Mouse (Mus musculus): ENCODE results near the gene Tulp4. TPM values are rescaled to one million over a fixed set of nuclear protein-coding genes. Genes with fewer than 3 reads are reported as not detected.
"Not testable (repeated sequence)": the region's sequence is repeated elsewhere in the genome, so short reads cannot be mapped to it uniquely, and the experiment has no call there.

Tulp4 gene
- polyA plus RNA-seq, 1 experiment from 2014 or later, result 97.4 TPM

GRCm38 (mm10) chr17:6269876-6270831 is 163.9 kb downstream of the Tulp4 start:
- H3K4me1 ChIP-seq (ENCODE audit: control insufficient read depth, insufficient read depth, low read length); H3K27ac ChIP-seq (ENCODE audit: low read depth, low read length); H3K9me3 ChIP-seq (ENCODE audit: control insufficient read depth, low read length); H3K27me3 ChIP-seq (ENCODE audit: control insufficient read depth, insufficient read depth, low read length); H3K36me3 ChIP-seq (ENCODE audit: control insufficient read depth, insufficient read depth, low read length): not testable (repeated sequence)
- DNase-seq (ENCODE audit: low spot score, missing footprints), result peak; percentile 92
- peak overlapping the region; percentile 52 for H3K4me2 ChIP-seq
- 2% methylated on average over 51 of the region's 84 CpGs for WGBS
- H3K9ac ChIP-seq (ENCODE audit: low read length), result peak overlapping the region; percentile 56
- peak overlapping the region; percentile 48 for H3K4me3 ChIP-seq (ENCODE audit: low read depth, low read length)
- peak; percentile 89 for ATAC-seq (ENCODE audit: low FRiP score)

DNA sequence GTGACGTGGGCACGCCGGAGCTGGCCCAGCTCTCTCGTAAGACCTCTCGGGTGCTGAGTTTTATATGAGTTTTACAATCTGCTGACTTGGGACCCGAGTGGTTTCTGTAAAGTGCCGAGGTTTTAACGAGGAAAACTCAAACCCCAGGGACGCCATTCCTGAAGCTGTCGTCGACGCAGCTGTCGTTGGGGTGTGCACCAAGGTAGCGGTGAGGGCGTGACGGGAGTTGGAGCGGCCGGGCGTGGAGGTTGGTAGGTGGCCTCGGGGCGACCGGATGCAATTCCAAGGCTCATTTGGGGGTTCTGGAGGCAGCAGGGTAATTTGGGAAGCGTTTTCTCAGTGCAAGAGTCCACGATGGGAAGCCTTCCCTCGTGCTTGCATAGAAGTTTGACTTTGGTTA is 164.6 kb downstream of the Tulp4 start:
- not testable (repeated sequence) for H3K27ac ChIP-seq (ENCODE audit: low read depth, low read length); ATAC-seq (ENCODE audit: low FRiP score); H3K36me3 ChIP-seq (ENCODE audit: control insufficient read depth, insufficient read depth, low read length); H3K27me3 ChIP-seq (ENCODE audit: control insufficient read depth, insufficient read depth, low read length); H3K4me1 ChIP-seq (ENCODE audit: control insufficient read depth, insufficient read depth, low read length); H3K9me3 ChIP-seq (ENCODE audit: control insufficient read depth, low read length)
- DNase-seq (ENCODE audit: low spot score, missing footprints), result peak; percentile 94
- peak overlapping the region; percentile 52 for H3K4me2 ChIP-seq
- WGBS, result under 1% methylated on average over 24 of the region's 25 CpGs
- H3K9ac ChIP-seq (ENCODE audit: low read length), result peak overlapping the region; percentile 56
- peak overlapping the region; percentile 48 for H3K4me3 ChIP-seq (ENCODE audit: low read depth, low read length)

DNA sequence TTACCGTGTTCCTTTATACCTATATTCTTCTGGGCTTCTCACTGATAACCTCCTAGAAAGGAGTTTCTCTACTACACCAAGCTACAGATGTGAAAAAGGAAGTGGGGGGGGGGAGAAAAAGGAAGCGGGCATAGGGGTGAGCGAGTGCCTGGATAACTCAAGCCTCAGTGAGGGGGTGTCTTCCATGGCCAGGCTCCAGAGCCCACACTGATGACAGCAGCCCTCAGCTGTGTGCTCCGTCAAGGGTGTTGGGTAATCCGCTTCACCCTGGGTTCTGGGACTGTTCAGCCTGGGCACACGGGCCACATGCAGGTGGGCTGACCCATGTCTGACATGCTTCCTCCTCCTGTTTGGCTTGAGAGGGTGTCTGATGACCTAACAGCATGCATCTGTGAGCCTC is 165.7 kb downstream of the Tulp4 start:
- ATAC-seq (ENCODE audit: low FRiP score); DNase-seq (ENCODE audit: low spot score, missing footprints); H3K9ac ChIP-seq (ENCODE audit: low read length); H3K27me3 ChIP-seq (ENCODE audit: control insufficient read depth, insufficient read depth, low read length); H3K4me2 ChIP-seq; H3K36me3 ChIP-seq (ENCODE audit: control insufficient read depth, insufficient read depth, low read length); H3K4me3 ChIP-seq (ENCODE audit: low read depth, low read length); H3K4me1 ChIP-seq (ENCODE audit: control insufficient read depth, insufficient read depth, low read length); H3K27ac ChIP-seq (ENCODE audit: low read depth, low read length); H3K9me3 ChIP-seq (ENCODE audit: control insufficient read depth, low read length): not testable (repeated sequence)
- WGBS, result 85% methylated on average over 6 of the region's 6 CpGs

- not testable (repeated sequence) for H3K36me3 ChIP-seq (ENCODE audit: control insufficient read depth, insufficient read depth, low read length); H3K9me3 ChIP-seq (ENCODE audit: control insufficient read depth, low read length); DNase-seq (ENCODE audit: low spot score, missing footprints); H3K27ac ChIP-seq (ENCODE audit: low read depth, low read length); ATAC-seq (ENCODE audit: low FRiP score); H3K4me2 ChIP-seq; H3K4me1 ChIP-seq (ENCODE audit: control insufficient read depth, insufficient read depth, low read length); H3K9ac ChIP-seq (ENCODE audit: low read length); H3K4me3 ChIP-seq (ENCODE audit: low read depth, low read length); H3K27me3 ChIP-seq (ENCODE audit: control insufficient read depth, insufficient read depth, low read length)
- 91% methylated on average over 4 of the region's 6 CpGs for WGBS
Observed at GRCm38 (mm10) chr17:6274693-6275092, 168.5 kb downstream of the Tulp4 start.

GRCm38 (mm10) chr17:6279205-6279604 is 173.0 kb downstream of the Tulp4 start:
- H3K9me3 ChIP-seq (ENCODE audit: control insufficient read depth, low read length); H3K4me2 ChIP-seq; H3K9ac ChIP-seq (ENCODE audit: low read length); H3K4me3 ChIP-seq (ENCODE audit: low read depth, low read length); H3K36me3 ChIP-seq (ENCODE audit: control insufficient read depth, insufficient read depth, low read length); DNase-seq (ENCODE audit: low spot score, missing footprints); H3K4me1 ChIP-seq (ENCODE audit: control insufficient read depth, insufficient read depth, low read length); H3K27ac ChIP-seq (ENCODE audit: low read depth, low read length); H3K27me3 ChIP-seq (ENCODE audit: control insufficient read depth, insufficient read depth, low read length); ATAC-seq (ENCODE audit: low FRiP score): not testable (repeated sequence)
- WGBS, result 76% methylated on average over 8 of the region's 8 CpGs

GRCm38 (mm10) chr17:6279772-6280171 is 173.5 kb downstream of the Tulp4 start:
- WGBS, result 97% methylated on average over 8 of the region's 10 CpGs
- not testable (repeated sequence) for DNase-seq (ENCODE audit: low spot score, missing footprints); H3K27me3 ChIP-seq (ENCODE audit: control insufficient read depth, insufficient read depth, low read length); ATAC-seq (ENCODE audit: low FRiP score); H3K36me3 ChIP-seq (ENCODE audit: control insufficient read depth, insufficient read depth, low read length); H3K4me1 ChIP-seq (ENCODE audit: control insufficient read depth, insufficient read depth, low read length); H3K27ac ChIP-seq (ENCODE audit: low read depth, low read length); H3K9me3 ChIP-seq (ENCODE audit: control insufficient read depth, low read length); H3K9ac ChIP-seq (ENCODE audit: low read length); H3K4me2 ChIP-seq; H3K4me3 ChIP-seq (ENCODE audit: low read depth, low read length)

DNA sequence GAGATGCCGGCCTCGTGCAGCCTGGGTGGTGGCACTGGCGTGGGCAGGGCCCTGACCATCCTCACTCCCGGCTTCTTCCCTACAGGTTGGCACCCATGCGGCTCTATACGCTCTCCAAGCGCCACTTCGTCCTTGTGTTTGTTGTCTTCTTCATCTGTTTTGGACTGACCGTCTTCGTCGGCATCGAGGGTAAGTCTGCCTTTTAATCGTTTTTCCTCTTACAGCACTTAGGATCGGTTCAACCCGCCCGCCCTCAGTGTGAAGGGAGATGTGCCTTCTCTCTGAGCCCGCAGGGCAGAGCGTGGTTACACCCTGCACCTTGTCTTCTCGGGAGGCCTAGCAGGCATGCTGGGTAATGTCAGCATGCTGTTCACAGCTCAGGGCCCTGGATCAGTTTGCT is 174.3 kb downstream of the Tulp4 start:
- not testable (repeated sequence) for H3K27ac ChIP-seq (ENCODE audit: low read depth, low read length); H3K4me1 ChIP-seq (ENCODE audit: control insufficient read depth, insufficient read depth, low read length); H3K27me3 ChIP-seq (ENCODE audit: control insufficient read depth, insufficient read depth, low read length); H3K9me3 ChIP-seq (ENCODE audit: control insufficient read depth, low read length); ATAC-seq (ENCODE audit: low FRiP score); H3K9ac ChIP-seq (ENCODE audit: low read length); DNase-seq (ENCODE audit: low spot score, missing footprints); H3K4me3 ChIP-seq (ENCODE audit: low read depth, low read length); H3K36me3 ChIP-seq (ENCODE audit: control insufficient read depth, insufficient read depth, low read length); H3K4me2 ChIP-seq
- WGBS, result 95% methylated on average over 17 of the region's 19 CpGs

DNA sequence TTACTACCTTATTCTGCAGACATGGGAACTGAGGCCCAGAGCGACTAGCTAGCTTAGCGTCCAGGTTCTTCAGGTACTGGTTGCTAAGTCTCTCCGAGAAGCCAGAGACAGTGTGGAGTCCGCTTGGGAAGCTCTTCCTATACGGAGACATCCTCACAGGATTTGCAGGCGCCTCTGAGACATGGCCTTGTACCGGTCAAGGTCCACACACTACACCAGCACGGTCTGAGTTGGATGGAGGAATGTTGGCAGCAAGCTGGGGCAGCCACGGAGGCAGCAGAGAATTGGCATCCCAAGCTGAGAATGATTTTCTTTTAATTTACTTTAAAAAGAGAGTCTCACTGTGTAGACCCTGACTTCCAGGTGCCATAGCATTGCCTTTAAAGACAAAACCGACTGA is 176.9 kb downstream of the Tulp4 start:
- not testable (repeated sequence) for H3K9me3 ChIP-seq (ENCODE audit: control insufficient read depth, low read length); H3K4me2 ChIP-seq; H3K4me1 ChIP-seq (ENCODE audit: control insufficient read depth, insufficient read depth, low read length); H3K27me3 ChIP-seq (ENCODE audit: control insufficient read depth, insufficient read depth, low read length); DNase-seq (ENCODE audit: low spot score, missing footprints); H3K4me3 ChIP-seq (ENCODE audit: low read depth, low read length); ATAC-seq (ENCODE audit: low FRiP score); H3K36me3 ChIP-seq (ENCODE audit: control insufficient read depth, insufficient read depth, low read length); H3K9ac ChIP-seq (ENCODE audit: low read length); H3K27ac ChIP-seq (ENCODE audit: low read depth, low read length)
- 92% methylated on average over 8 of the region's 10 CpGs for WGBS

DNA sequence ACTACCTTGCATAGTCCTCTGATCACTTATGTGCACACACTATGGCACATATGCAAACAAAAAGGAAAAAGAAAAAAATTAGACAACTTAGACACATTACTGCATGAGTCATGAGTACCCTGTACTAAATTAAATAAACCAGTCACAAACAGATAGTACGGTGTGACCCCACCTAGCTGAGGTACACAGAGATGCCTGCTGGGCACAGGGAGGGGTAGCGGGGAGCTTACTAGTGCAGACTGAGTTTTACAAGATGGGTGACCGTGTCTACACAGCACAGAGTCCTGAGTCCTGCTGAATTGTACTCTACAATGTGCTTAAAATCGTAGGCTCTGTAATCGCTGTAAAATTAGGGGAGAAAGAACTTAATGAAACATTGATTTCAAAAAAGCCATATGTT is 179.9 kb downstream of the Tulp4 start:
- not testable (repeated sequence) for H3K9ac ChIP-seq (ENCODE audit: low read length); H3K36me3 ChIP-seq (ENCODE audit: control insufficient read depth, insufficient read depth, low read length); H3K4me1 ChIP-seq (ENCODE audit: control insufficient read depth, insufficient read depth, low read length); H3K4me3 ChIP-seq (ENCODE audit: low read depth, low read length); H3K27me3 ChIP-seq (ENCODE audit: control insufficient read depth, insufficient read depth, low read length); H3K9me3 ChIP-seq (ENCODE audit: control insufficient read depth, low read length); DNase-seq (ENCODE audit: low spot score, missing footprints); ATAC-seq (ENCODE audit: low FRiP score); H3K27ac ChIP-seq (ENCODE audit: low read depth, low read length); H3K4me2 ChIP-seq
- WGBS, result 97% methylated on average over 5 of the region's 5 CpGs

Data from midbrain, embryonic 11.5 days (tissue).